Mouse (Mus musculus) limb, embryonic 14.5 days (tissue): Measurements from ENCODE around the gene Mrgbp. TPM values are rescaled to one million over a fixed set of nuclear protein-coding genes. Genes with fewer than 3 reads are reported as not detected.

Experiments used
- ATAC-seq: fragments of 200-750 bp; cut with Nextera tagmentation; 2 replicates; pipeline ENCODE4 v1.8.0; 2017; ENCODE audit warnings: low read depth, moderate number of reproducible peaks, moderate TSS enrichment; ENCODE audit not compliant: low FRiP score
- DNase-seq: peaks from one replicate; pipeline ENCODE4 v3.0.0-alpha.2; 2015; ENCODE audit warnings: low spot score
- H3K27ac ChIP-seq: fragments of 300-500 bp; sonication (generic); replicated peaks from 2 replicates; pipeline ENCODE4 v1.5.1; 2014; ENCODE audit warnings: low read depth, mild to moderate bottlenecking, low read length, moderate library complexity, mixed read lengths
- H3K27me3 ChIP-seq: fragments of 300-500 bp; sonication (generic); 2 replicates; pipeline ENCODE4 v1.6.1; 2014; ENCODE audit warnings: low read length, mixed read lengths; ENCODE audit not compliant: control insufficient read depth, insufficient read depth
- H3K36me3 ChIP-seq: fragments of 300-500 bp; sonication (generic); 2 replicates; pipeline ENCODE4 v1.6.1; 2014; ENCODE audit warnings: mild to moderate bottlenecking, low read length, moderate library complexity, mixed read lengths; ENCODE audit not compliant: control insufficient read depth, insufficient read depth
- H3K4me1 ChIP-seq: fragments of 300-500 bp; sonication (generic); 2 replicates; pipeline ENCODE4 v1.6.1; 2014; ENCODE audit warnings: antibody characterized with exemption, low read length, mixed read lengths; ENCODE audit not compliant: control insufficient read depth, insufficient read depth
- H3K4me2 ChIP-seq: fragments of 300-500 bp; sonication (generic); replicated peaks from 2 replicates; pipeline ENCODE4 v1.6.1; 2014; ENCODE audit warnings: low read depth, mild to moderate bottlenecking, low read length, moderate library complexity; ENCODE audit not compliant: severe bottlenecking
- H3K4me3 ChIP-seq: fragments of 300-500 bp; sonication (generic); replicated peaks from 2 replicates; pipeline ENCODE4 v1.5.1; 2014; ENCODE audit warnings: low read length
- H3K9ac ChIP-seq: fragments of 300-500 bp; sonication (generic); 2 replicates; pipeline ENCODE4 v1.6.1; 2014; ENCODE audit warnings: mild to moderate bottlenecking, low read depth, low read length, moderate library complexity; ENCODE audit not compliant: severe bottlenecking
- H3K9me3 ChIP-seq: fragments of 300-500 bp; sonication (generic); 2 replicates; pipeline ENCODE4 v1.6.1; 2016; ENCODE audit warnings: low read length; ENCODE audit not compliant: control insufficient read depth
- POLR2A ChIP-seq: fragments of 200-500 bp; IDR thresholded peaks from 2 replicates; pipeline ENCODE4 v1.8.0; 2012; ENCODE audit warnings: inconsistent platforms, mild to moderate bottlenecking, moderate library complexity, borderline replicate concordance; ENCODE audit not compliant: insufficient read depth, insufficient read length; ENCODE audit errors: extremely low read depth
- WGBS: fragments of 180-500 bp; shearing (Covaris S2); extraction: QIAGEN DNeasy Blood & Tissue Kit; methylation state at CpG from one replicate; pipeline ENCODE4 v1.1.7; 2014; 5-methylcytosine and 5-hydroxymethylcytosine counted together
- polyA plus RNA-seq, 2 experiments: library from polyadenylated mRNA; depleted of rRNA in 1 of 2; stranded (reverse) in 1 of 2; unstranded in 1 of 2; fragments of >200 nt; fragmentation: Nextera tagmentation in 1 of 2; extraction: Ambion mirVana in 1 of 2; gene quantifications; 2 replicates each; pipeline versions ENCODE4 v1.2.1 to v1.2.3; 2012 to 2014

The Mrgbp gene
- polyA plus RNA-seq, 2 experiments, result 30.5 to 46.6 TPM

DNA sequence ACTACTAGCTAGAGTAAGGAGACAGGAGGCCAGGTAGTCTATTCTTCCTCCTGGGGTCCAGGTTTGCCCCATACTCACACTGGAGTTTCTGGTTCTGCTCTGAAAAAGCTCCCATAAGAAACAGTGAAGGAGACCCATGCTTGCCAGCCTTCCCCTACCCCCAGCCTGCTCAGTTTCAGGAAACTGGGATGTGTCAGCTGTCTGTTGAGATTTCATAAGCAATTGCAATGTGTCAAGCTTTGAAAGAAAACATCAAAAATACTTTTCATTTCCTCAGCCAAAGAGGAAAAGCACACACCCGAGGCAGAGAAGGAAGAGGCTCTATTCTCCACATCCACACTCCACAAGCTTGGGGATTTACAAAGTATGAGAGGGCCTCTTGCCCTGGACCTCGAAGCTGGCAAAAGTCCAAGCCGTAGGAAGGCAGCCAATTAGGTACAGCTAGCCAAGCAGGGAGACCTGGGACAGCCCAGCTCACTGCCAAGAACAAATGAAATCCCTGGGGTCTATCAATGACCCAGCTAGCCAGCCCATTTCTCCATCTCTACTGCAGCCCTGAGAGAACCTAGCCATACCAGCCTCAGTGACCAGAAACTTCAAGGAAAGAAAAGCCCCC, 12.0 kb upstream of the Mrgbp start:
- H3K4me2 ChIP-seq, result no peak overlapping the region
- H3K4me1 ChIP-seq, result peaks cover 15% of the 10 kb centered on the region
- H3K27me3 ChIP-seq, result no peaks in the 10 kb centered on the region
- H3K9ac ChIP-seq, result 0 out of 2 replicates have a peak overlapping the region, but pooled peaks have one; percentile 4
- no peak for TF ChIP-seq POLR2A
- ATAC-seq, result no peak; the same call in 1 of the 2 replicates
- H3K4me3 ChIP-seq, result no peak overlapping the region
- DNase-seq, result peak; percentile 33
- 19% methylated on average over 3 of the region's 3 CpGs for whole genome bisulfite sequencing
- H3K27ac ChIP-seq, result no peak overlapping the region; the same call in 1 of the 2 replicates
- H3K9me3 ChIP-seq, result no peaks in the 10 kb centered on the region
- H3K36me3 ChIP-seq, result no peaks in the 10 kb centered on the region

DNA sequence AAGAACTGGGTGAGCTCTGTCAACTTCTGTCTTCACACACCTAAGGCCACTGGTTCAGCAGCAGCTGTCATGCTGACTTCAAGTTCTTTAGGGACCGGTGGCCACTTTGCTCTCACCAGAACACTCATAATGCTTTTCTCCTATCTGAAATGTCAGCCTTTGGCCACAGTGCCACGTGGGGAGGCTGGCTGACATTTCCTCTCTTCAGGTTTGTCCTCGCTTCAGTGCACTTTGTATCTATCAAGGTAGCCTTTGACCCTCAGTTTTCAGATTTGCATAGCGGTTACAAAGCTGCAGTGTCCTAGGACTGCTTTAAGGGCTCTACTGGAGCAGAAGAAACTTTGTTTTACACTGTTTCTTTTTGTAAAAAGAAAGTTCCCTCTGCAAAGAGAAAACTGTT, 4.6 kb upstream of the Mrgbp start:
- no peak for TF ChIP-seq POLR2A
- no peak overlapping the region for H3K4me3 ChIP-seq
- H3K9me3 ChIP-seq, result no peaks in the 10 kb centered on the region
- no peaks in the 10 kb centered on the region for H3K4me1 ChIP-seq
- ATAC-seq (no peak), DNase-seq (no peak)
- WGBS, result 67% methylated on average over 4 of the region's 4 CpGs
- no peaks in the 10 kb centered on the region for H3K36me3 ChIP-seq
- no peaks in the 10 kb centered on the region; the same call in 1 of the 2 replicates for H3K27me3 ChIP-seq
- H3K27ac ChIP-seq, result no peak overlapping the region
- H3K9ac ChIP-seq, result no peak overlapping the region
- no peak overlapping the region for H3K4me2 ChIP-seq

DNA sequence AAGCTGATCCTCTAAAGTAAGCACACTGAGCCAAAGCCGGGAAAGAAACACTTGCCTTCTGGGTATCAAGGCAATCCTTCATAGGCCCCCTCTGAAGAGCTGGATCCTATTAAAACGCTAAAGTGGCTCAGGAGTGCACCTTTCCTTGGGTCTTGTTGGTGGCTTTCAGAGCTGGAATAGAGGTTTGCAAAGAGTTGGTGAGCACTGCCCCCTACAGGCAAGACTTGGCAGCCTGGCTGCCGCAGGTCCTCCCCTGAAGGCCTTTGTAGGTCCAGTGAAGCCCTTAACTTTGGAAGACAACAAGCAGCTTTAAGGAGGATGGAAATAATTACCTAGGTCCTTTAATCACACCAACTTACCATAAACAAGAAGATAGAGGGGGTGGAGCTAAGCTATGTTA, 2.4 kb upstream of the Mrgbp start:
- H3K36me3 ChIP-seq, result no peaks in the 10 kb centered on the region
- no peak overlapping the region for H3K9ac ChIP-seq
- no peak overlapping the region for H3K4me3 ChIP-seq
- H3K9me3 ChIP-seq, result no peaks in the 10 kb centered on the region
- H3K4me1 ChIP-seq, result peaks cover 7% of the 10 kb centered on the region
- no peak overlapping the region for H3K27ac ChIP-seq
- 2% methylated on average over 3 of the region's 3 CpGs for WGBS
- ATAC-seq, result no peak
- H3K4me2 ChIP-seq, result no peak overlapping the region
- no peaks in the 10 kb centered on the region; the same call in 1 of the 2 replicates for H3K27me3 ChIP-seq
- peak; percentile 78 for DNase-seq
- TF ChIP-seq POLR2A, result no peak

DNA sequence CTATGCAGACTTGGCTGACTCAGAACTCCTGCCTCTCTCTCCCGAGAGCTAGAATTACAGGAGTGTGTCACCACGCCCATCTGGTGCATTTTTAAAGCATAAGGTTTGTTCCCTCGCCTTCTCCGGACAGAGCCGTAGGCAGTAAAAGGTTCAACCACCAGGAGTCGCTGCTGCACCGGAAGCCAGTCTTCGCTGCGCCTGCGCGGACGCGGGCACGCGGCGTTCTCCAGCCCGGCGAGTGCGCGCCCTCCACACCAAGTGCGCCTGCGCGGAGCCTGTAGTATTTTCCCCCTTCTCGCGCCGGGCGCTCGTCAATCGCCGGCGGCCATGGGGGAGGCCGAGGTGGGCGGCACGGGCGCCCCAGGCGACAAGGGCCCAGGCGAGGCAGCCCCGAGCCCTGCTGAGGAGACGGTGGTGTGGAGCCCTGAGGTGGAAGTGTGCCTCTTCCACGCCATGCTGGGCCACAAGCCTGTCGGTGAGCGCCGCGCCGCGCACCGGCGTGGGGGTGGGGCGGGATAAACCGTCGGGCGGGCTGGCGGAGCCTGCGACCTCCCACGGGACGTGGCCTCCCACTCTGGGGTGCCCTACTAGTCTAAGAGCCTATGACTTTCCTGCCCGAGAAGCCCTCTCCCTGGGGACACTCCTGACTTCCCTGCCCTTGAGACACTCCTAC, 1.5 kb downstream of the Mrgbp start:
- Histone ChIP-seq H3K4me3 (peak overlapping the region; percentile 88), H3K4me1 (peaks cover 9% of the 10 kb centered on the region), H3K4me2 (peak overlapping the region; percentile 91), H3K27me3 (no peaks in the 10 kb centered on the region; the same call in 1 of the 2 replicates), H3K9ac (peak overlapping the region; percentile 93), H3K9me3 (no peaks in the 10 kb centered on the region), H3K27ac (peak overlapping the region; percentile 68; the same call in 1 of the 2 replicates), H3K36me3 (peaks cover 25% of the 10 kb centered on the region)
- DNase-seq (peak; percentile 94), ATAC-seq (peak; percentile 89)
- 0 out of 2 replicates have a peak, but pooled peaks have one; percentile 56 for TF ChIP-seq POLR2A
- 0% methylated on average over 51 of the region's 57 CpGs for WGBS

DNA sequence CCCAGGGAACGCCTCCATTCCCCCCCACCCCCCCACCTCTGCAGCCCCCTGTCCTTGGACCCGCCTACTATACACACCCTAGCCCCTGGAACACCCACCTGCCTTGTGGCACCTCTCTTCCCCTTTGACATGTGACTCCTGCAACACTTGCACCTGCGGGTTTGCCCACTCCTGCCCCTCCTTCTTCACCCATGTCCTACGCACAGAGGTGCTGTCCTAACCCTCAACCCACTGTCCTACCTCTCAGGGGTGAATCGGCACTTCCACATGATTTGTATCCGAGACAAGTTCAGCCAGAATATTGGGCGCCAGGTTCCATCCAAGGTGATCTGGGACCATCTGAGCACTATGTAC, 2.0 kb downstream of the Mrgbp start:
- H3K9ac ChIP-seq, result peak overlapping the region; percentile 93
- ATAC-seq, result peak; percentile 13; the same call in 1 of the 2 replicates
- no peaks in the 10 kb centered on the region for H3K9me3 ChIP-seq
- H3K27me3 ChIP-seq, result no peaks in the 10 kb centered on the region; the same call in 1 of the 2 replicates
- H3K4me1 ChIP-seq, result peaks cover 9% of the 10 kb centered on the region
- H3K4me3 ChIP-seq, result peak overlapping the region; percentile 88
- TF ChIP-seq POLR2A, result no peak
- H3K27ac ChIP-seq, result no peak overlapping the region
- DNase-seq, result no peak
- peak overlapping the region; percentile 91 for H3K4me2 ChIP-seq
- 25% methylated on average over 7 of the region's 7 CpGs for WGBS
- peaks cover 25% of the 10 kb centered on the region for H3K36me3 ChIP-seq
